ENCODE assay signal across 18 mouse cellular contexts in genomic region chr5:74211346-74211745, GRCm38 (mm10). TPM values are rescaled to one million over a fixed set of nuclear protein-coding genes. Genes with fewer than 3 reads are reported as not detected.
DNase-seq lines count a peak whose midpoint lies in the region; ATAC-seq and TF ChIP-seq lines count a peak whose summit lies in the region.
"Had no signal": no experiment of that assay in that cellular context is flagged by ENCODE, and none has a peak within 500 bp of the region (broad histone marks: within the 10 kb centered on the region; RNA-seq: fewer than 3 reads in every experiment).

No protein-coding gene starts in this region.

- H3K4me1 ChIP-seq in heart, embryonic 10.5 days, result peaks cover 67% of the 10 kb centered on the region
- peaks cover 17% of the 10 kb centered on the region; the same call in 1 of the 2 replicates for H3K4me1 ChIP-seq in stomach, embryonic 16.5 days (ENCODE audit: control insufficient read depth, insufficient read depth, low read length)
- H3K4me1 ChIP-seq in stomach, postnatal 0 days (replicated peaks; ENCODE audit: control insufficient read depth, insufficient read depth), result 0 out of 2 replicates have a peak, but pooled peaks cover 13% of the 10 kb centered on the region
- H3K4me1 ChIP-seq in limb, embryonic 15.5 days, result peaks cover 40% of the 10 kb centered on the region

- H3K36me3 ChIP-seq in heart, embryonic 10.5 days, result no peaks in the 10 kb centered on the region
- H3K36me3 ChIP-seq in stomach, embryonic 16.5 days (ENCODE audit: control insufficient read depth, insufficient read depth, low read length), result no peaks in the 10 kb centered on the region
- H3K36me3 ChIP-seq in stomach, postnatal 0 days (ENCODE audit: control insufficient read depth, insufficient read depth, low read length), result no peaks in the 10 kb centered on the region
- no peaks in the 10 kb centered on the region for H3K36me3 ChIP-seq in limb, embryonic 15.5 days
- H3K36me3 ChIP-seq: forebrain, embryonic 15.5 days; intestine, embryonic 15.5 days; liver, embryonic 13.5 days; midbrain, embryonic 13.5 days; neural tube, embryonic 15.5 days had no signal

- no peak overlapping the region for H3K4me3 ChIP-seq in heart, embryonic 10.5 days
- H3K4me3 ChIP-seq in stomach, embryonic 16.5 days (replicated peaks; ENCODE audit: low read length), result no peak overlapping the region
- H3K4me3 ChIP-seq in stomach, postnatal 0 days (ENCODE audit: low read depth, low read length), result no peak overlapping the region
- no peak overlapping the region for H3K4me3 ChIP-seq in limb, embryonic 15.5 days
- H3K4me3 ChIP-seq: forebrain, embryonic 15.5 days; intestine, embryonic 15.5 days; liver, embryonic 13.5 days; midbrain, embryonic 13.5 days; myocyte; neural tube, embryonic 15.5 days had no signal

- peak; percentile 78 for DNase-seq in heart, embryonic 10.5 days (ENCODE audit: low spot score)
- DNase-seq in heart, adult 18-20 months, result no peak
- DNase-seq in kidney, postnatal 10 days, result peak; percentile 48
- no peak for DNase-seq in kidney, postnatal 36 days
- no peak for DNase-seq in stomach, postnatal 0 days (ENCODE audit: low spot score)
- no peak for DNase-seq in spleen, postnatal 14 days (ENCODE audit: low spot score in 2 of 2)
- DNase-seq: adrenal gland, adult 2 months; cerebellum, adult 9-11 months; liver, embryonic 13.5 days; thymus, adult 2 months had no signal

- no peak overlapping the region for H3K9ac ChIP-seq in stomach, embryonic 16.5 days (ENCODE audit: low read length)
- H3K9ac ChIP-seq in stomach, postnatal 0 days (ENCODE audit: low read length), result no peak overlapping the region
- no peak overlapping the region for H3K9ac ChIP-seq in limb, embryonic 15.5 days
- H3K9ac ChIP-seq: forebrain, embryonic 15.5 days; hindbrain, embryonic 14.5 days; intestine, embryonic 15.5 days; liver, embryonic 13.5 days; midbrain, embryonic 13.5 days; neural tube, embryonic 15.5 days had no signal

- 49% methylated on average over 11 of the region's 11 CpGs for WGBS in heart, embryonic 10.5 days
- 62% methylated on average over 11 of the region's 11 CpGs for WGBS in stomach, embryonic 16.5 days
- 70% methylated on average over 11 of the region's 11 CpGs for WGBS in stomach, postnatal 0 days
- 52% methylated on average over 11 of the region's 11 CpGs for WGBS in limb, embryonic 15.5 days

- 0 out of 2 replicates have a peak, but pooled peaks have one; percentile 35 for ATAC-seq in stomach, embryonic 16.5 days (ENCODE audit: insufficient read depth, low FRiP score)
- ATAC-seq in stomach, postnatal 0 days (ENCODE audit: low FRiP score, low TSS enrichment), result no peak
- no peak for ATAC-seq in limb, embryonic 15.5 days (ENCODE audit: insufficient number of reproducible peaks, low FRiP score, low TSS enrichment, low read depth)
- ATAC-seq: forebrain, embryonic 15.5 days; intestine, embryonic 15.5 days; midbrain, embryonic 13.5 days had no signal

- no peak for TF ChIP-seq EP300 in stomach, postnatal 0 days (optimal IDR thresholded peaks at IDR 0.05)

- peak overlapping the region; percentile 57 for H3K27ac ChIP-seq in heart, embryonic 10.5 days
- H3K27ac ChIP-seq in stomach, embryonic 16.5 days (ENCODE audit: low read length), result no peak overlapping the region
- H3K27ac ChIP-seq in stomach, postnatal 0 days (replicated peaks), result no peak overlapping the region
- peak overlapping the region; percentile 22; the same call in 1 of the 2 replicates for H3K27ac ChIP-seq in limb, embryonic 15.5 days
- H3K27ac ChIP-seq: forebrain, embryonic 15.5 days; hindbrain, embryonic 14.5 days; intestine, embryonic 15.5 days; liver, embryonic 13.5 days; midbrain, embryonic 13.5 days; neural tube, embryonic 15.5 days had no signal

- H3K4me2 ChIP-seq in stomach, embryonic 16.5 days (ENCODE audit: low read depth, low read length), result no peak overlapping the region
- no peak overlapping the region for H3K4me2 ChIP-seq in stomach, postnatal 0 days (replicated peaks; ENCODE audit: low read depth)
- H3K4me2 ChIP-seq in limb, embryonic 15.5 days, result no peak overlapping the region
- H3K4me2 ChIP-seq: forebrain, embryonic 15.5 days; hindbrain, embryonic 14.5 days; intestine, embryonic 15.5 days; liver, embryonic 13.5 days; midbrain, embryonic 13.5 days; neural tube, embryonic 15.5 days had no signal

- no peaks in the 10 kb centered on the region for H3K9me3 ChIP-seq in heart, embryonic 10.5 days
- no peaks in the 10 kb centered on the region for H3K9me3 ChIP-seq in stomach, embryonic 16.5 days (replicated peaks; ENCODE audit: control insufficient read depth, low read length)
- no peaks in the 10 kb centered on the region for H3K9me3 ChIP-seq in stomach, postnatal 0 days (ENCODE audit: control insufficient read depth, low read length)
- no peaks in the 10 kb centered on the region for H3K9me3 ChIP-seq in limb, embryonic 15.5 days
- H3K9me3 ChIP-seq: forebrain, embryonic 15.5 days; intestine, embryonic 15.5 days; liver, embryonic 13.5 days; midbrain, embryonic 13.5 days; neural tube, embryonic 15.5 days had no signal

- TF ChIP-seq CTCF in stomach, postnatal 0 days (IDR thresholded peaks at IDR 0.05; ENCODE audit: low read depth), result no peak

- no peaks in the 10 kb centered on the region for H3K27me3 ChIP-seq in heart, embryonic 10.5 days (ENCODE audit: insufficient read depth, poor library complexity, severe bottlenecking)
- no peaks in the 10 kb centered on the region for H3K27me3 ChIP-seq in stomach, embryonic 16.5 days (ENCODE audit: control insufficient read depth, insufficient read depth, low read length)
- no peaks in the 10 kb centered on the region for H3K27me3 ChIP-seq in stomach, postnatal 0 days (ENCODE audit: control insufficient read depth, insufficient read depth, low read length)
- H3K27me3 ChIP-seq in limb, embryonic 15.5 days, result no peaks in the 10 kb centered on the region
- H3K27me3 ChIP-seq: forebrain, embryonic 15.5 days; intestine, embryonic 15.5 days; liver, embryonic 13.5 days; neural tube, embryonic 15.5 days had no signal

RNA-seq across cellular contexts. Expression of gene Rasl11b, which starts 16.3 kb away (rescaled TPM):
- polyA plus RNA-seq in heart, embryonic 10.5 days (2016; fragmentation: Nextera tagmentation; extraction: Ambion mirVana), result 58.3 and 65.9 TPM in 2 replicates
- total RNA-seq in heart, adult 18-20 months (2021), result 10 to 100 TPM; 28.0 to 31.6 TPM
- 52.8 and 56.1 TPM in 2 replicates for polyA plus RNA-seq in stomach, embryonic 16.5 days (2015; fragmentation: Nextera tagmentation; extraction: Ambion mirVana)
- polyA plus RNA-seq in stomach, postnatal 0 days (2015; fragmentation: Nextera tagmentation; extraction: Ambion mirVana), result 33.6 and 45.0 TPM in 2 replicates
- polyA plus RNA-seq in limb, embryonic 15.5 days (2015; fragmentation: Nextera tagmentation; extraction: Ambion mirVana), result 126 and 133 TPM in 2 replicates

Comparison
In these comparisons a context has a peak if more than half of its experiments do, and no peak if none do; other contexts are left out.
1. DNase-seq: peak in heart, embryonic 10.5 days (single experiment) and kidney, postnatal 10 days (single experiment); none in heart, adult 18-20 months (0 of 2), kidney, postnatal 36 days (0 of 2), stomach, postnatal 0 days (single experiment) and spleen, postnatal 14 days (0 of 2).
2. H3K27ac ChIP-seq: peak in heart, embryonic 10.5 days (single experiment) and limb, embryonic 15.5 days (single experiment); none in stomach, embryonic 16.5 days (single experiment) and stomach, postnatal 0 days (single experiment).